Mouse (Mus musculus) megakaryocyte, embryonic 14.5 days (primary cell): ENCODE measurements around the gene 1810049J17Rik. TPM values are rescaled to one million over a fixed set of nuclear protein-coding genes. Genes with fewer than 3 reads are reported as not detected.

ENCODE experiments used
- H3K27me3 ChIP-seq: replicated peaks from 2 replicates; pipeline ENCODE3; 2012; ENCODE audit warnings: inconsistent platforms
- H3K36me3 ChIP-seq: replicated peaks from 2 replicates; pipeline ENCODE3; 2012; ENCODE audit warnings: low read length, inconsistent platforms, mixed read lengths
- H3K4me1 ChIP-seq: 2 replicates; pipeline ENCODE4 v1.6.1; 2012; ENCODE audit warnings: inconsistent platforms
- H3K4me3 ChIP-seq: replicated peaks from 2 replicates; pipeline ENCODE3; 2012; ENCODE audit warnings: moderate library complexity, mild to moderate bottlenecking, inconsistent platforms
- H3K9me3 ChIP-seq: 2 replicates; pipeline ENCODE4 v1.6.1; 2012; ENCODE audit warnings: inconsistent platforms
- FLI1 ChIP-seq: IDR thresholded peaks from 2 replicates; pipeline ENCODE4 v1.6.1; 2012; ENCODE audit warnings: low read length, inconsistent platforms, mixed read lengths
- GATA1 ChIP-seq: IDR thresholded peaks from 3 replicates; pipeline ENCODE4 v1.6.1; 2012; ENCODE audit warnings: mixed read lengths, low read length, inconsistent platforms, borderline replicate concordance
- polyA plus RNA-seq: library from polyadenylated mRNA; stranded (reverse); fragments of >175 nt; gene quantifications from 2 replicates; pipeline ENCODE4 v1.2.3, GENCODE M21; 2012; ENCODE audit warnings: low replicate concordance; ENCODE audit not compliant: insufficient read depth

Gene 1810049J17Rik
- polyA plus RNA-seq, 1 experiment = not detected

DNA sequence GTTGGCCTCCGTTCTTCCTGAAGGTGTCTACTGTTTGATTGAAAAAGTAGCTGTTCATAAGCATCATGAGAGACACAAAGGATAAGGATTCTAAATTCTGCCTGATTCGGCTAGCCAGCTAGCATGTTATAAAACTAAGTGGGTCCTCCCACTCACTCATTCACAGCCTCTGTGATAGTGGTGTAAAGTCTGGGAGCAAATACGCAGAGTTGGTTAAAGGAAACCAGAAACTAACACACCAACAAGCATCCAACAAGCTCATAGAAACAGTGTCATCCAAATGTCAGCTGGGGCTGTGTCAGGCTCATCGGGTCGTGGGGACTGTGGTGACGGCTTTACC lies 41.0 kb upstream of the 1810049J17Rik start:
- Histone ChIP-seq H3K4me1 (peaks cover 30% of the 10 kb centered on the region), H3K9me3 (no peaks in the 10 kb centered on the region), H3K4me3 (no peak overlapping the region), H3K36me3 (peaks cover 45% of the 10 kb centered on the region), H3K27me3 (no peaks in the 10 kb centered on the region)
- TF ChIP-seq FLI1 (no peak), GATA1 (no peak)

DNA sequence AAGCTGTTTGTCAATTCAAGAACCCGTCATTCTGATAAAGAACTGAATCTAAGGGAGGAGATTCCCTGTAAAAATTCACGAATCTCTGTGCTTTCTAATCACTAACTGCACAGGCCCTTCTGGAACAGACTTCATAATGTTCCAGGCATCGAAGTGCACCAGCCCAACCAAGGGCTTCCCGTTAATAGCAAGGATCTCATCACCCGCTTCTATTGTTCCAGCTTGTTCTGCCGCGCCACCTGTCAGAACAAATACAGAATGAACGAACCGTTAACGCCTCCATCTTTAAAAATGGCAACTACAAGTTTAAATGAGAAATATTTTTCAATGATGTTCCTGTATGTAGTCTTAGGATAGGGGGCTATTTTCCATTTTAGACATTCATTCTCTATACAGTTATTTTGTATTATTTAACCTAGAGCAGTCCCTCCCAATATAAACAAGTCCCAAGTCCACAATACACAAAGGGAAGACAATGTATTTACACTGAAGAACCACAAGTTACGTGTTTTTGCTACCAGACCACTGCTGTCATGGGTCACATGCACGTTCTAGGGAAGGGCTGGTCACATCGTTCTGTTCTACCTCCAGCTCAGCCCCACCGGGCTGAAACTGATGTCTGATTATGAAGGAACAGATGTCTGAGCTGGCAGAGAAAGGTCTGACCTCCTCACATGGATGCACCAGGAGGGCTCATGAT lies 40.5 kb upstream of the 1810049J17Rik start:
- H3K9me3 ChIP-seq = no peaks in the 10 kb centered on the region
- TF ChIP-seq GATA1 (no peak), FLI1 (no peak)
- H3K36me3 ChIP-seq = peaks cover 50% of the 10 kb centered on the region
- no peak overlapping the region for H3K4me3 ChIP-seq
- H3K4me1 ChIP-seq = peaks cover 28% of the 10 kb centered on the region
- H3K27me3 ChIP-seq = no peaks in the 10 kb centered on the region

DNA sequence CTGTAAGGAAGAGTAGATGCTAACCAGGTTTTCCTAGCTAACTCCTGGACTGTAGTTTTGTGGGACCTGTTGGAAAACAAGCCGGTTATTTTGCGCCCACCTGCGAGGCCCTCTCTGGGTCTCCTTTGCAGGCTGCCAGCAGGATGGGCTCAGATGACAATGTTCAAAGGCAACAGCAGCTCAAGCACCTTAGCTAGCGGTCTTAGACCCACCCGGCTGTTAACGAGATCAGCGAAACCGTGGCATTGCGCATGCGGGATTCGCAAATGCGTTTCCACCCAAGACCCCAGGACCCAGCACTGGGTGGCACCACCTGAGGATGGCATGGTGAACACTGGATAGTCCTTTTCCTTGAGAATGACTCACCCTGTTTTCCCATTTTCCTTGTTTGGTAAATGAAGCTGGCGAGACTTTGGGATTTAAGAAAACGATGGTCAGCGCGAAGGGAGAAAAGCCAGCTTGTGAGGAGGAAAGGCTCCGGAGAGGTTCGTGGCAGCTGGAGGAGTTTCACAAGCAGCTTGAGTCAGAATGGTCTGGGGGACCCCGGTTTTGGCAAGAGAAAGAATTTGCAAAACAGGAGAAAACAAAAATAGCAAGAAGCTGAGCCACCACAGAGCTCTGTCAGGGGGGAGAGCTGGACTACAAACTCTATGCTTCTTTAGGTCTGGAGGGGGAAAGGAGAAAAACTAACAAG lies 39.0 kb upstream of the 1810049J17Rik start:
- Histone ChIP-seq H3K27me3 (no peaks in the 10 kb centered on the region), H3K9me3 (no peaks in the 10 kb centered on the region), H3K4me3 (no peak overlapping the region), H3K4me1 (peaks cover 26% of the 10 kb centered on the region), H3K36me3 (peaks cover 64% of the 10 kb centered on the region)
- TF ChIP-seq GATA1 = no peak
- TF ChIP-seq FLI1 = no peak

DNA sequence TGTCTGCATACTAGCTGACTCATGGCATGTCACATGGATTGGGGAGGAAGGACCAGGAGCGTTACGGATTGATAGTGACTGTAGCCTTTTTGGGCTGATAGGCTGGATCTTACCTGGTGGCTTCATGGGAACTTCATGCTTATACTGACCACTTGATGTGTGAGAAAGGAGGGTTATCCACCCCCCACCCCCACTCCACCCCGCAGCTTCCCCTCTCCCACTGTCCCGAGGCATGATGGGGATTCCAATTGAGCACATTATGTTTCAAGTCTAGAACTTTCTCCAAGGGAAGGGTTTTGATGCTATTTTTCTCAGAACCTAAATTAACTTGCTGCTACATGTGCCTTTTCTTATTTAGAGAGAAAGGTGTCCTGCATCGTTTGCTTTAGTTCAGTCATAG lies 36.7 kb upstream of the 1810049J17Rik start:
- no peak for TF ChIP-seq FLI1
- TF ChIP-seq GATA1 = no peak
- Histone ChIP-seq H3K4me1 (peaks cover 27% of the 10 kb centered on the region), H3K4me3 (no peak overlapping the region), H3K27me3 (no peaks in the 10 kb centered on the region), H3K9me3 (no peaks in the 10 kb centered on the region), H3K36me3 (peaks cover 85% of the 10 kb centered on the region)

DNA sequence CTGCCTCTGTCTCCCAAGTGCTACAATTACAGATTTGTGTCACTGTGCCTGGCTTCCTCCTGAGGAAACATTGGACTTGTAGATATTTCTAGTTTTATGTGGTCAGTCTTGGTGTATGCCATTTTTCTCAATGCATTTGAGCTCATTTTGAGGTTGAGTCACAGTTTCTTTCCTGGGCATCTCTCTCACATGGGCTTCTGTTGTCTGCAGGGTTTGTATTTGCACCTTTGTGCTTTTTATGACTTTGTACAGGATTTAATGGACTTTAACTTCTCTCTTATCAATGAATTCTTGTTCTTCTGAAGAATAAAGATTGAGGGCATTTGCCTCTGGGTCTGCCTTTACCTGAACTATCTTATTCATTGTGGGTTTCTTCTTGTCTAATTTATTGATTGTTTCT lies 35.8 kb upstream of the 1810049J17Rik start:
- Histone ChIP-seq H3K27me3 (no peaks in the 10 kb centered on the region), H3K36me3 (peaks cover 91% of the 10 kb centered on the region), H3K4me3 (no peak overlapping the region), H3K9me3 (no peaks in the 10 kb centered on the region), H3K4me1 (peaks cover 30% of the 10 kb centered on the region)
- TF ChIP-seq FLI1 = no peak
- no peak for TF ChIP-seq GATA1

DNA sequence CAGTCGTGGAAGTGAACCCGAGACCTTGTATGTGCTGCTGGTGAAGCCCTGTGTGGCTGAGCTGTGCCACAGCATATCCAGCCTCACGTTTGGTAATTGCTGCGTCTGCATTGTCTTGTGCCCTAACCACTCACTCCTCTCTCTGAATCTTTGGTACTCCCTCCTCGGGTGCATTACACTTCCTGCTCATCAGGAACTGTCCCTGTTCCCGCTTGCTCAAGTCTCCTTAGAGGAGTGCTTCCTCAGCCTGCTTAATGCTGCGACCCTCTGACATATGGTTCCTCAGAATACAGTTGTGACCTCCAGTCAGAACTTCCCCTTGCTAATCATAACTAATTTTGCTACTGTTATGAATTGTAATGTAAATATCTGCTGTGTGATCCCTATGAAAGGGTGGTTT lies 34.2 kb upstream of the 1810049J17Rik start:
- H3K27me3 ChIP-seq = no peaks in the 10 kb centered on the region
- peaks cover 94% of the 10 kb centered on the region for H3K36me3 ChIP-seq
- TF ChIP-seq FLI1 = no peak
- TF ChIP-seq GATA1 = no peak
- peaks cover 30% of the 10 kb centered on the region for H3K4me1 ChIP-seq
- no peak overlapping the region for H3K4me3 ChIP-seq
- no peaks in the 10 kb centered on the region for H3K9me3 ChIP-seq

DNA sequence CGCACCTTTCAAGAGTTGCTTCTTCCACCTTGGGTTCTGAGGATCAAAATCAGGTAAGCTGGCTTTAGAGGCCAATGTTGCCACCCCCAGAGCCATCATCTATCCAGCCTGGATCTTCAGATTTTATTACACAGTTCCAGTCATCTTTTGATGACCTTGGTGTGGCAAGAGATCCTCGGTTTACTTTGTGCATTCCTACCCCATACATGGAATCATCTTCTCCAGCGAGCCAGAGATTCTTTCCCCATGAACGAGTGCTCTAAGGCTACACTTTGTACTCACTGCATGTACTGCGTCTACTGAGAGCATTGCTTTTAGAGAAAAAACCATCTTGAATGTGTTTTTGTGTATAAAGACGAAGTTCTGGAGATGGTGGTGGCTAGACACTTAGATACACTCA lies 33.6 kb upstream of the 1810049J17Rik start:
- Histone ChIP-seq H3K36me3 (peaks cover 94% of the 10 kb centered on the region), H3K27me3 (no peaks in the 10 kb centered on the region), H3K4me1 (peaks cover 30% of the 10 kb centered on the region), H3K9me3 (no peaks in the 10 kb centered on the region), H3K4me3 (no peak overlapping the region)
- TF ChIP-seq GATA1 = no peak
- TF ChIP-seq FLI1 = no peak

DNA sequence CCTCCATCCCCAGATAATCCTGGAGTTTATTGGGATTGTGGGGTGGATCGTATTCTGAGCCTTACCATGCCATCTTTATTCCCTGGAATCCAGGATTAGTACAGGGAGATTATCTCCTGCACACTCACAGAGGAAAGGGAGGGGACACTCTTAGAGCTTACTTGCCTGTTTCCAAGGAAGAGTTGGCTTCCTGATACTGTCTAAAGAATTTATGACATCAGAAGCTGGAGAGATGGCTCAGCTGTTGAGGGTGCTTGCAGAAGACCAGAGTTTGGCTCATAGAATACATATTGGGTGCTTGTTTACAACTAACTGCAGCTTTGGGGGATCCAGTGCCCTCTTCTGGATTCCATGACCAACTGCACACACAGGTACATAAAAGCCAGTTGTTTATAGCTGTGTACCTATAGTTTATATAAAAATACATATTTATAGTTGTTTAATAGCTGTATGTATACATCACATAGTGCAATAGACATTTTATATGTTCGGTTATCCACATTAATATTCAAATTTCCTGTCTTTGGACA lies 32.6 kb upstream of the 1810049J17Rik start:
- peaks cover 95% of the 10 kb centered on the region for H3K36me3 ChIP-seq
- TF ChIP-seq GATA1 (no peak), FLI1 (no peak)
- H3K27me3 ChIP-seq = no peaks in the 10 kb centered on the region

DNA sequence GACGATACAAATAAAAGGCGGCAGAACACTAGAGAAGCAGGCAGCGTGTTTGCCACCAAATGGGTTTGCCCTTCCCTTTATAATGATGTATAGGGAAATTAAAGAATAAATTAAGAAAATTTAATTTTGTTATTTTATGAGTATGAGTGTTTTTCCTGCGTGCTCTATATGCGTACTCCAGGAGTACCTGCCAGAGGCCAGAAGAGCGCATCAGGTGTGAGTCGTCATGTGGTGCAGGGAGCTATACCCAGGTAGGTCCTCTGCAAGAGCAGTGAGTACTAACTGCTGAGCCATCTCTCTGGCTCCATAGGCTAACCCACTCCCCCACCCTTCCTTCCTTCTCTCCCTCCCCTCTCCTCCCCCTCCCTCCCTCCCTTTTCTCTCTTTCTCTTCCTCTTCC lies 29.8 kb upstream of the 1810049J17Rik start:
- no peak for TF ChIP-seq GATA1
- TF ChIP-seq FLI1 = no peak
- Histone ChIP-seq H3K36me3 (peaks cover 91% of the 10 kb centered on the region), H3K4me3 (no peak overlapping the region), H3K27me3 (no peaks in the 10 kb centered on the region), H3K4me1 (peaks cover 42% of the 10 kb centered on the region), H3K9me3 (no peaks in the 10 kb centered on the region)

More for the DNA sequence above, 32.6 kb upstream of the 1810049J17Rik start:
- Histone ChIP-seq H3K4me3 (no peak overlapping the region), H3K9me3 (no peaks in the 10 kb centered on the region), H3K4me1 (peaks cover 30% of the 10 kb centered on the region)

DNA sequence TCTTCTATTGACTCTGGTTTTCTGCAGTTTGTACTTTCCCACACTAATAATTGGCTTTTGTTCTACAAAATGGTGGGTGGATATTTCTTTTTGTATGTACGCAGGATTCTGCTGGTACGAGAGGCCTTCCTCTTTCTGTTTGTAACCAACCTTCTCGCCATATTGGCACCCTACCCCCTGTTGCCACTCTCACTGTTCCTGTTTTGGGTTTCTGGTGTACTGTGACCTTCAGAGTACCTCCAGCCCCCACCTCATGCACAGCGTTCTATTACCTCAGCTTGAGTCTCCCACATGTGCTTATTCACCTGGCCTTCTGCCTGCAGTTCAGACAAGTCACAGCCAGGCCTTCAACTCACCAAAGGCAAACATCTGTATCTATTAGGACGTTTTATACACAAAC lies 28.1 kb upstream of the 1810049J17Rik start:
- Histone ChIP-seq H3K9me3 (no peaks in the 10 kb centered on the region), H3K36me3 (peaks cover 91% of the 10 kb centered on the region), H3K4me3 (no peak overlapping the region), H3K4me1 (peaks cover 49% of the 10 kb centered on the region), H3K27me3 (no peaks in the 10 kb centered on the region)
- TF ChIP-seq FLI1 (no peak), GATA1 (no peak)
